Mouse (Mus musculus) neural tube, embryonic 10.5 days (tissue): ENCODE data around the gene Ifitm1.
"Not testable (repeated sequence)": the region's sequence is repeated elsewhere in the genome, so short reads cannot be mapped to it uniquely, and the experiment has no call there.

Source experiments
- DNase-seq: peaks from one replicate; pipeline ENCODE4 v3.0.0-alpha.2; 2017; ENCODE audit warnings: low spot score; ENCODE audit errors: extremely low spot score

Ifitm1 gene

GRCm38 (mm10) chr7:140949824-140950530 is 17.0 kb upstream of the Ifitm1 start, which contains the start of gene Ifitm5:
Ifitm5 (minus strand) TSS chr7:140950291.
- DNase-seq = no peak

GRCm38 (mm10) chr7:140951051-140951450 is 16.0 kb upstream of the Ifitm1 start:
- no peak for DNase-seq

- no peak for DNase-seq
These were observed 15.3 kb upstream of the Ifitm1 start for GRCm38 (mm10) chr7:140951765-140952164.

- no peak for DNase-seq
These were observed 14.6 kb upstream of the Ifitm1 start for GRCm38 (mm10) chr7:140952441-140952840.

GRCm38 (mm10) chr7:140953133-140953532 is 13.9 kb upstream of the Ifitm1 start:
- DNase-seq = no peak

- DNase-seq = no peak
These were observed 13.0 kb upstream of the Ifitm1 start for GRCm38 (mm10) chr7:140953800-140954732.

GRCm38 (mm10) chr7:140954733-140955071 is 12.3 kb upstream of the Ifitm1 start:
- DNase-seq = no peak

GRCm38 (mm10) chr7:140955342-140955741 is 11.7 kb upstream of the Ifitm1 start:
- DNase-seq = peak; percentile 42

- peak; percentile 54 for DNase-seq
These were observed 11.1 kb upstream of the Ifitm1 start, which contains the start of the genes Gm45717 and Ifitm2 for GRCm38 (mm10) chr7:140955758-140956555. Gm45717 (minus strand) TSS chr7:140955937. Ifitm2 (minus strand) TSS chr7:140955987.

GRCm38 (mm10) chr7:140956556-140956869 is 10.5 kb upstream of the Ifitm1 start:
- no peak for DNase-seq

- no peak for DNase-seq
These were observed 7.7 kb upstream of the Ifitm1 start for GRCm38 (mm10) chr7:140959181-140959901.

GRCm38 (mm10) chr7:140960026-140960425 is 7.0 kb upstream of the Ifitm1 start:
- DNase-seq = no peak

- no peak for DNase-seq
These were observed 5.6 kb upstream of the Ifitm1 start for GRCm38 (mm10) chr7:140961416-140961815.

- DNase-seq = no peak
These were observed 4.3 kb upstream of the Ifitm1 start for GRCm38 (mm10) chr7:140962733-140963132.

- DNase-seq = no peak
These were observed 1.0 kb downstream of the Ifitm1 start for GRCm38 (mm10) chr7:140967862-140968591.

GRCm38 (mm10) chr7:140968710-140969109 is 1.7 kb downstream of the Ifitm1 start:
- DNase-seq = not testable (repeated sequence)

- DNase-seq = no peak
These were observed 3.9 kb downstream of the Ifitm1 start for GRCm38 (mm10) chr7:140970931-140971330.

- no peak for DNase-seq
These were observed 4.6 kb downstream of the Ifitm1 start for GRCm38 (mm10) chr7:140971479-140972171.

- no peak for DNase-seq
These were observed 6.6 kb downstream of the Ifitm1 start for GRCm38 (mm10) chr7:140973396-140974165.
